Mouse (Mus musculus) left cerebral cortex, adult 11 months (tissue): ENCODE measurements around the gene Slc7a15.
"Not testable (repeated sequence)": the region's sequence is repeated elsewhere in the genome, so short reads cannot be mapped to it uniquely, and the experiment has no call there.

ENCODE experiments used
- DNase-seq: peaks from one replicate; pipeline ENCODE4 v3.0.0; 2022; ENCODE audit warnings: low spot score

Slc7a15 gene

GRCm38 (mm10) chr12:8598966-8599365 is at the start of gene Slc7a15:
Slc7a15 (minus strand) TSS chr12:8599066.
- DNase-seq = not testable (repeated sequence)

GRCm38 (mm10) chr12:8648211-8648610 is 49.3 kb upstream of the Slc7a15 start:
- DNase-seq = not testable (repeated sequence)

DNA sequence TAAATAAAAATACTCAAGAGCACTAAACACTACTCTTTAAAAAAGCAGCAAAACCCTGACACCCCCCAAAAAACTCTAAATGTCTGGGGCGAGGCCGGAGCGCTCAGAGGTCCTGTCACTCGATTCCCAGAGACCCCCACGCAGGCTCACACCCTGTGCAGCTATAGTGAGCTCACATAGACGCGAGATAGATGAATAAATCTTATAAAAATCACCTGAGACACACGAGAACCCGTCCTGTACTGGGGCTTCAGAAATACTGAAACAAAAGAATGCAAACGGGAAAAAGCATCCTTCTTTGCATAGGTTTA is 42.5 kb upstream of the Slc7a15 start:
- DNase-seq = peak; percentile 25

- peak; percentile 97 for DNase-seq
Measured at GRCm38 (mm10) chr12:8640711-8641424, 42.0 kb upstream of the Slc7a15 start.

GRCm38 (mm10) chr12:8640186-8640585 is 41.3 kb upstream of the Slc7a15 start:
- not testable (repeated sequence) for DNase-seq

GRCm38 (mm10) chr12:8638411-8639087 is 39.7 kb upstream of the Slc7a15 start:
- DNase-seq = peak; percentile 43

GRCm38 (mm10) chr12:8636945-8637344 is 38.1 kb upstream of the Slc7a15 start:
- no peak for DNase-seq

DNA sequence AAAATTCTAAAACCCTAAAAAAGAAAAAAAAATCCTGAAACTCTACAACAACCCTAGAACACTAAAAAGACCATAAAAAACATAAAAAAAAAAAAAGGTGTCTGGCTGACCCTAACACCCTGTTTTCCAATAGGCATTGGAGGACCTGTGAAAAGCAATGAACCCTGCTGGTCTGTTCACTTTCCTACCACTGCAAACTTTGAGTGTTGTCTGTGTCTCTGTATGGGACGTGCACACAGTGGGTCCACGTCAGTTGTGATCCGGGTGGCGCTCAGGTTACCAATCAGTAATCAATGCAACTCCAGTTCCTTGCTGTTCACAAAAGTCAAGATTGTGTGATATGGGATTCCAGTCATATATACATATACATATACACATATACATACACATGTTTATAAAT is 36.7 kb upstream of the Slc7a15 start:
- DNase-seq = no peak

DNA sequence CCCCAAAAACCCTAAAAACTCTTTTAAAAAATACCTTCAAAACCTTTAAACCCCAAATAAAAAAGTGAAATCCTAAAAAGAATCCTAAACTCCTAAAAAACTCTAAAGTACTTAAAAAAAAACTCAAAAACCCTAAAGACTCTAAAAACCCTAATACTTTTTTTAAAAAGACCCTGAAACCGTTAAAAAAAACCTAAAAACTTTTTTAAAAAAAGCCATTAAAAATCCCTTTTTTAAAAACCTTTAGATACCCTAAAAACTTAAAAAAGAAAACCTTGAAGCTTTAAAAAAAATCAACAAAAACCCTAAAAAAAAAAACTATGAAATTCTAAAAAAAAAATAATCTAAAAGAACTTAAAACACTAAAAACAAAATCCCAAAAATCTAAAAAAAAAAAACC is 35.4 kb upstream of the Slc7a15 start:
- no peak for DNase-seq

- no peak for DNase-seq
Measured at GRCm38 (mm10) chr12:8632737-8633365, 34.0 kb upstream of the Slc7a15 start.

DNA sequence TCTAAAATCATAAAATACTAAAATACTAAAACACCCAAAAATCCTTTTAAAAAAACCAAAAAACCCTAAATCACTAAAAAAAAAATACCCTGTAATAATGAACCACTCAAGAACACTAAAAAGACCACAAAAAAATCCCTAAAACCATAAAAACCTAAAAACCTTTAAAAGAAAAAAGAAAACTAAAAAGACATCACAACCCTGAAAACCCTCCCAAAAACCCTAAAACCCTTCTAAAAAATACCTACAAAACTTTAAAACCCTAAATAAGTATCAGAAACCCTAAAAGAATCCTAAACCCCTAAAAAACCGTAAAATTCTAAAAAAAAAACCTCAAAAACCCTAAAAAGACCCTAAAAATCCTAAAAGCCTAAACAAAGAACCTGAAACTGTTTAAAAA is 32.8 kb upstream of the Slc7a15 start:
- no peak for DNase-seq

GRCm38 (mm10) chr12:8629537-8629936 is 30.7 kb upstream of the Slc7a15 start:
- DNase-seq = no peak

DNA sequence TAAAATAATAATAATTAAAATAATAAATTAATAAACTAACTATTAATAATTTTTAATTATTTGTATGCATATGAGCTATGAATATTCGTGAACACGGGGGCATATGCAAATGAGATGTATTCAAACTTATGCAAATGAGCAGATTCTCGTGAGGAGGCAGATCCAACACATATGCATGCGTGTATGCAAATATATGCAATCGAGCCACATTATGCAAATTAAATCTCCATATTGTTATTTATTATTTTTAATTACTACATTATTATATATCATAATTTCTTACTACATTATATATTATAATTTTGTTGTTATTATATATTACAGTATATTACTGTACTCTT is 21.8 kb upstream of the Slc7a15 start:
- DNase-seq = no peak

DNA sequence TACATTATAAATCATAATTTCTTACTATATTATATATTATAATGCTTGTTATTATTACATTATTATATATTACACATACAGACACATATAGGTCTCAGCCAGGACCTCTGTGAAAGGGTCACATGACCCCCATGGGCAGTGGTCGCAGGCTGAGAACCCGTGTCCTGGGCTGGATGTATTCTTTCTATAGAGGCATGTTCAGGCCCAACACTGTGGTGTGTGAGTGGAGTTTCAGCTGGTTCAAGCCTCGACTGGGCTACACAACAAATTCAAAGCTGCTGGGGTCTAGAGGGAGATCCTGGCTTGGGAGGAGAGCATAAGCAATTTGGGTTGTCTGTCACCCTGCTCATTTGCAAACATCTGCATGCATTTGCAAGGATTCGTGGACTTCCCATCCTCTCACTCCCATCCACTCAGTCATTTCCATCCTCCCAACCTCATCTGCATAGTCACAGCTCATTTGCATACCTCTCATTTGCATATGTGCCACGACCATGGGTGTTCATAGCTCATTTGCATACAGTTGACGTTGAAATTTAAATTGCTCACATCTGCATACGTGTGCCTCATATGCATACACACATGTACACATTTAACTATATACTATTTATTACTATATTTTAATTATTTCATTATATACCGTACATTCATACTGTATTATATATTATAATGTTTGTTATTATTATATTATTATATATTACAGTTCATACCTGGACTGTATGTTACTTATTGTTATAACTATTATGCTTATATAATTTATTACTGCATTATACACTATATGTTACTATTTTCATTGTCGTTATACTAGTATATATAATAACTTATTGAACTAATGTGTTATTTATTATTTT is 21.2 kb upstream of the Slc7a15 start:
- no peak for DNase-seq

GRCm38 (mm10) chr12:8618271-8618670 is 19.4 kb upstream of the Slc7a15 start:
- DNase-seq = no peak

GRCm38 (mm10) chr12:8609070-8609469 is 10.2 kb upstream of the Slc7a15 start:
- DNase-seq = no peak

DNA sequence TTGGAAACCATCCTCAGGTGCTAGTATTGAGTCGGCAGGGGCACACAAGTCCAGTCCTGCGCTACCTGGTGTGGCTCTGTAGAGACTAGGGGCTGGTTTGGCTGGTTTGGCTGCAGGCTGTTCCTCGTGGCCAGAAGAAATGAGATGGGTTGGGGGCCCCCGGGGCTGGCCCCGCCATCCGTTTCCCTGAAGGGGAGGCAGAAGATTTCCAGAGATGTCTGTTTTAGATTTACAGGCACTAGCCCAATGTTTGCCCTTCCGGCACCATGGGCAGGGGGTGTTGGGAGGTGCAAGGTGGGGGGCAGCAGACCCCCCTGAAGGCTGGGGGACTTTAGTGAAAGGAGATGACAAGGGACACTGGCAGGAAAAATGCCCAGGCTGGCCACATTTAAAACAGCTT is 3.3 kb downstream of the Slc7a15 start:
- DNase-seq = no peak

DNA sequence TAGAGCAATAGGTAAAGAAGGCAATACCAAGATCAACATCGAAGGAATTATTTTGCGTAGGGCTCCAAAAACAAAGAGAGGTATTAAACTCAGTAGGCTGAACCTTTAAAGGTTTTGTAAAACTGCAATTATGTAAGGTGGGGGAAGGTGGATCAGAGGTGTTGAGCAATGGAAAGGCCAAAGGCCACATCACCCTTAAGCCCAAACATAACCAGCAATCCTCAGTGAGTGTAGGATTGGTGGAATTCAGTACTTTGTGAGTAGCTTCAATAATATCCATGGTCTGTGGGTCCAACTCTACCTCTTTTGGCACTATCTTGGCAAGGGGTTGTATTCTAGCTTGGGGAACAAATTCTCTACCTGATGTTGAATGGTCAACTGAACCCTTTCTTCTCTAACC is 7.5 kb downstream of the Slc7a15 start:
- not testable (repeated sequence) for DNase-seq

GRCm38 (mm10) chr12:8573405-8573804 is 25.5 kb downstream of the Slc7a15 start:
- DNase-seq = no peak

- DNase-seq = not testable (repeated sequence)
Measured at GRCm38 (mm10) chr12:8571903-8572341, 26.9 kb downstream of the Slc7a15 start.

- DNase-seq = not testable (repeated sequence)
Measured at GRCm38 (mm10) chr12:8571287-8571902, 27.5 kb downstream of the Slc7a15 start.

DNA sequence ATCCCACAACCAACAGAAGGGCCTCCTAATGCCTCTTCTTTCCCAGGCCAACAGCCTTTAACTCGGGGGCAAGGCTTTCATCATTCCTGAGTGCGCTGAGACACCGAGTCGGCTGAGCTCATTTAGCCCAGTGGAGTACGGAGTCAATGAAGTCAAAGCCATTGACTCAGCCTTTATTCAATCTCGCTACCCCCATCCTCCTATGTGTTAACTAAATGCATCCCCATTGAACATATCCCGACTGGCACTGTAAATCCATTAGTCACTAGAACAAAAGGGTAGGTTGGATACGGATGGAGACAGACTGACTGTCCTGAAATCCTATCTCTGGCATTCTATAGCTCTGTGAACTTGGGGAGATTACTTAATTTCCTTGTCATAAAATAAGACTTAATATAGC is 36.7 kb downstream of the Slc7a15 start:
- DNase-seq = not testable (repeated sequence)
